Mouse (Mus musculus) intestine, postnatal 0 days (tissue): Measurements from ENCODE around the gene Eef1b2. TPM values are rescaled to one million over a fixed set of nuclear protein-coding genes. Genes with fewer than 3 reads are reported as not detected.

Experiments used
- ATAC-seq: fragments of 200-750 bp; cut with Nextera tagmentation; 2 replicates; pipeline ENCODE4 v1.8.0; 2017; ENCODE audit warnings: mild to moderate bottlenecking, moderate TSS enrichment, moderate library complexity
- H3K27ac ChIP-seq: fragments of 300-500 bp; sonication (generic); 2 replicates; pipeline ENCODE4 v1.5.1; 2014; ENCODE audit warnings: mild to moderate bottlenecking, low read depth, low read length, moderate library complexity
- H3K27me3 ChIP-seq: fragments of 300-500 bp; sonication (generic); replicated peaks from 2 replicates; pipeline ENCODE4 v1.6.1; 2014; ENCODE audit warnings: low read length, mixed read lengths; ENCODE audit not compliant: control insufficient read depth, insufficient read depth
- H3K36me3 ChIP-seq: fragments of 300-500 bp; sonication (generic); 2 replicates; pipeline ENCODE4 v1.6.1; 2014; ENCODE audit warnings: mild to moderate bottlenecking, moderate library complexity; ENCODE audit not compliant: control insufficient read depth, insufficient read depth
- H3K4me1 ChIP-seq: fragments of 300-500 bp; sonication (generic); replicated peaks from 2 replicates; pipeline ENCODE4 v1.6.1; 2014; ENCODE audit warnings: antibody characterized with exemption, low read length, mixed read lengths; ENCODE audit not compliant: control insufficient read depth, insufficient read depth
- H3K4me2 ChIP-seq: fragments of 300-500 bp; sonication (generic); replicated peaks from 2 replicates; pipeline ENCODE4 v1.6.1; 2014; ENCODE audit warnings: low read depth, mild to moderate bottlenecking, moderate library complexity
- H3K4me3 ChIP-seq: fragments of 300-500 bp; sonication (generic); 2 replicates; pipeline ENCODE4 v1.5.1; 2014; ENCODE audit warnings: low read depth, low read length
- H3K9ac ChIP-seq: fragments of 300-500 bp; sonication (generic); 2 replicates; pipeline ENCODE4 v1.6.1; 2014; ENCODE audit warnings: mild to moderate bottlenecking, low read depth, low read length
- H3K9me3 ChIP-seq: fragments of 300-500 bp; sonication (generic); 2 replicates; pipeline ENCODE4 v1.6.1; 2016; ENCODE audit warnings: mixed run types; ENCODE audit not compliant: control insufficient read depth
- CTCF ChIP-seq: sonication (generic); IDR thresholded peaks from 2 replicates; pipeline ENCODE4 v1.5.1; 2016; ENCODE audit warnings: low read depth, mild to moderate bottlenecking, control low read depth, antibody characterized with exemption, moderate library complexity
- WGBS: fragments of 180-500 bp; shearing (Covaris S2); extraction: QIAGEN DNeasy Blood & Tissue Kit; methylation state at CpG from one replicate; pipeline ENCODE4 v1.1.7; 2014; 5-methylcytosine and 5-hydroxymethylcytosine counted together
- polyA plus RNA-seq: library from polyadenylated mRNA; unstranded; fragments of >200 nt; fragmentation: Nextera tagmentation; extraction: Ambion mirVana; gene quantifications from 2 replicates; pipeline ENCODE4 v1.2.1, GENCODE M21; 2015

Gene Eef1b2
- polyA plus RNA-seq, 1 experiment from 2014 or later: 316 TPM

DNA sequence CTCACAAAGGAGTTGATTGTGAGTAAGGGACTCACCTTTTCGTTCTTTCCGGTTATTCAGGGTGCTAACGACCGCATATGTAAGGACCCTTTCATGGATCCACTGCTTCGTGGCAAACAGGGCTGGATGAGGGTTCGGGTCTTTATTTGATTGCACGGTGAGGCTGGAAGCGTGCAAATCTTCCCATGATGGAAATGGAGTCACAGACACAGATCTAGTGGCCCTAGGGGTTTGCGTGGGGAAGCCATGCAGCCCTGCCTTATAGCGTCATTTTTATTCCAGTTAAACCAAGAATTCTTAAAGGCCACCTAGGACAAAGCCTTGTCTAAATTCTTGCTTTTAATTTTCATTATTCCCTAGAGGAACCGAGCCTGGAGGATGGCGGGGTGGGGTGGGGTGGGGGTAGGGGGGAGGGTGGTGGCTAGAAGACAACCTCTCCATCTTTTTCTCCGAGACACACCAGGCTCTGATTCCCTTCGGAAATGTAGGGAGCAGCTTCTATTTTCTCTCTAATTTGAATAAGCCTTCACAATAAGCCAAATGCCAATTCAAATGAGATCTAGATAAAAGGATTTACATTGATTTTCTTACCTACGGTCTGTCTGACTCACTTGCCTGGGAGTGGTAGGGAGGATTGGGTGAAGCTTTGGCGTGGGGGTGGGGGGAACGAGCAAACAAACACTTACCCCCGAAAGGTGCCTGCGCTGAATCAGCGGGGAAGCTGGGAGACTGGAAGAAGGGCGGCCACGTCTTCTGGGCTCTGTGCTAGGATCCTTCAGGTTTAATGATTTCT lies 37.0 kb downstream of the Eef1b2 start:
- Histone ChIP-seq H3K36me3 (no peaks in the 10 kb centered on the region), H3K4me1 (no peaks in the 10 kb centered on the region), H3K9me3 (no peaks in the 10 kb centered on the region), H3K9ac (no peak overlapping the region), H3K27me3 (peaks cover 4% of the 10 kb centered on the region; the same call in 1 of the 2 replicates), H3K4me3 (no peak overlapping the region), H3K27ac (no peak overlapping the region), H3K4me2 (no peak overlapping the region)
- no peak for TF ChIP-seq CTCF
- 26% methylated on average over 22 of the region's 22 CpGs for WGBS
- no peak for ATAC-seq

DNA sequence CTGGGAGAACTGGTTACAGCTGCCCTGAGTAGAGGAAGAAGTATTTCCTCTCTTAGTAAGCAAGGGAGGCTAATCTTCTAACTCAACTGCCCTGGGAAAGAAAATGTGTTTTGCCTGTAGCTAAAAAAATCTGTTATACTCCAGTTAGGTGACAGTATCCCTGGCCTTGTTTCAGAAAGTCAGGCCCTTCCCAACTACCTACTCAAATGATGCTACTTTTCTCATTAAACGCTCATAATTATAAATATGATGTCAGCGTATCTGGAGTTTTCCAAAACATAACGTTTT lies 37.6 kb downstream of the Eef1b2 start, which contains the start of gene Gpr1:
Gene Gpr1, minus strand, starts transcription at position 273 of the 288 bp plus-strand sequence.
- ATAC-seq: no peak
- Histone ChIP-seq H3K4me2 (no peak within 1 kb of the TSS), H3K36me3 (no peaks in the 10 kb centered on the region), H3K27me3 (peaks cover 4% of the 10 kb centered on the region; the same call in 1 of the 2 replicates), H3K4me1 (no peaks in the 10 kb centered on the region), H3K27ac (no peak within 1 kb of the TSS), H3K9me3 (no peaks in the 10 kb centered on the region), H3K9ac (no peak within 1 kb of the TSS), H3K4me3 (no peak within 1 kb of the TSS)
- 28% methylated on average over 3 of the region's 3 CpGs for WGBS
- TF ChIP-seq CTCF: no peak

DNA sequence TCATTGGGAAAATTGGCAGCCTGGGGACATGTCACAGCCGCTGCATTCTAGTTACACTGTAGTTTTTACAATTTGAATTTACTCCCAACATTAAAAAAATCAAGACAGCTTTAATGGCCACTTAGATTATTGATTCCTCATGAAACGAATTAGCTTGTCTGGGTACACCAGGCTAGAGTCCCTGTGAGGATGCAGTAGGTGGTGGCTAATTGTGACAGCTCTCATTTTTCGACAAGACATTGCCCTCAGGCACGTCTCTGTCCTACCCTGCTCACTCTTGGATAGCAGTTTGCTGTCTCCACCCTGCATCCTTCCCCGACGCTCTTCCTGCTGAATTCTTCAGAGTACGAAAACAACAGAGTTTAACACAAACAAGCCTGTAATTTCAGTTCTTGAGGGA lies 38.0 kb downstream of the Eef1b2 start:
- H3K9me3 ChIP-seq: no peaks in the 10 kb centered on the region
- H3K27ac ChIP-seq: no peak overlapping the region
- H3K4me1 ChIP-seq: no peaks in the 10 kb centered on the region
- H3K4me3 ChIP-seq: no peak overlapping the region
- H3K4me2 ChIP-seq: no peak overlapping the region
- TF ChIP-seq CTCF: no peak
- peaks cover 4% of the 10 kb centered on the region; the same call in 1 of the 2 replicates for H3K27me3 ChIP-seq
- WGBS: 58% methylated on average over 7 of the region's 7 CpGs
- ATAC-seq: no peak
- H3K9ac ChIP-seq: no peak overlapping the region
- no peaks in the 10 kb centered on the region for H3K36me3 ChIP-seq

DNA sequence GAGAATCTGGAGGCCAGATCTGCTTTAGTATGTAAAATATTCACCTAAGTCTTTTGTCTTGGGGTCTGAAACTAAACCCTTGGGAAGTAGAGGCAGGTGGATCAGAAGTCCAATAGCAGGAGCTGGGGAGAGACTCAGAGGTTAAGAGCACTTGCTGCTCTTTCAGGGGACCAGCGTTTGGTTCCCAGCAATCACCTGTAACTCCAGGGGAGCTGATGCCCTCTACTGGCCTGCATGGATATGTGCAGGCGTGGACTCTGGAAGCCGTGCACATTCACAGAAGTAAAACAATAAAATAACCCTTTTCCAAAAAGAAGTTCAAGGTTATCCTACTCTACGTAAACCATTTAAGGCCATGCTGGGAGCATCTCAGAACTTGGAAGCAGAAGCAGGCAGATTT lies 42.7 kb downstream of the Eef1b2 start:
- WGBS: 87% methylated on average over 4 of the region's 4 CpGs
- Histone ChIP-seq H3K4me3 (no peak overlapping the region), H3K36me3 (no peaks in the 10 kb centered on the region), H3K4me2 (no peak overlapping the region), H3K9ac (no peak overlapping the region), H3K9me3 (no peaks in the 10 kb centered on the region), H3K27me3 (no peaks in the 10 kb centered on the region), H3K27ac (no peak overlapping the region), H3K4me1 (no peaks in the 10 kb centered on the region)
- no peak for TF ChIP-seq CTCF
- ATAC-seq: no peak

DNA sequence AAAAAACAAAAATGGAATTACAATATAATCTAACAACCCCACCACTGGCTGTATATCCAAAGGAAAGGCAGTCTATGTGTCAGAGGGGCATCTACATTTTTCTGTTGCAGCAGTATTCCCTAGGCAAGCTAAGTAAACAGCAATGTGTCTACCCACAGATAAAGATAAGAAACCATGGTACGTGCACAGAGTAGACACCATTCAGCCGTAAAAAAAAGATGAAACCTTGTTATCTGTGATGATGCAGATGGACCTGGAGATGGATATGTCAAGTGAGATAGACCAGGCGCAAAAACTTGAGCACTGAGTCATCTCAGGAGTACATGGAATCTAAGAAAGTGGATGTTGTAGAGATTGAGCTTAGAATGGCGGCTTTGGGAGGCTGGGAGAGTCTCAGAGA lies 48.4 kb downstream of the Eef1b2 start:
- no peaks in the 10 kb centered on the region for H3K4me1 ChIP-seq
- H3K27ac ChIP-seq: no peak overlapping the region
- TF ChIP-seq CTCF: no peak
- no peak for ATAC-seq
- no peak overlapping the region for H3K4me3 ChIP-seq
- WGBS: 57% methylated on average over 4 of the region's 4 CpGs
- no peak overlapping the region for H3K4me2 ChIP-seq
- no peaks in the 10 kb centered on the region for H3K9me3 ChIP-seq
- no peaks in the 10 kb centered on the region for H3K36me3 ChIP-seq
- H3K27me3 ChIP-seq: no peaks in the 10 kb centered on the region
- H3K9ac ChIP-seq: no peak overlapping the region

DNA sequence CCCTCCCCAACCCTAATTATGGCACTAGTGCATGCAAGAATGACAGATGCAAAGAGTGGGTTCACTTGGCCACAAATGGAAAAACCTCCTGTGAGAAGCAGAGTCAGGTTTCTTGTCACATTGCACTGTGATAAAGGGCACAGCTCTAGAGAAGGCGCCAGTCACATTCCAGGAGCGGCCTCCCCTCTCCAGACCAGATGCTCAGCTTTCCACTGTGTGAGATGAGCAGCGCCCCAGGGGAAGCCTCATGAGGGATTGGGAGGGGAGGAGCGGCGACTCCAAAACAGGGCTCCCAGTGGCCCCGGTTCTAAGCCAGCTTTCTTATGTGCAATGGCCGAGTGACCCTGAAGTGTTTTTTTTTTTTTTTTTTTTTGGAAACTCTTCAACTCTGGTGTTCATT lies 49.3 kb downstream of the Eef1b2 start:
- Histone ChIP-seq H3K4me1 (no peaks in the 10 kb centered on the region), H3K27ac (no peak overlapping the region), H3K4me2 (no peak overlapping the region), H3K9me3 (no peaks in the 10 kb centered on the region), H3K4me3 (no peak overlapping the region), H3K27me3 (no peaks in the 10 kb centered on the region), H3K9ac (no peak overlapping the region), H3K36me3 (no peaks in the 10 kb centered on the region)
- WGBS: 27% methylated on average over 7 of the region's 7 CpGs
- no peak for TF ChIP-seq CTCF
- ATAC-seq: no peak
